Mouse (Mus musculus) kidney, postnatal 0 days (tissue): ENCODE results near the gene Osm. TPM values are rescaled to one million over a fixed set of nuclear protein-coding genes. Genes with fewer than 3 reads are reported as not detected.

ENCODE experiments used
- ATAC-seq: fragments of 200-750 bp; cut with Nextera tagmentation; replicated peaks from 2 replicates; pipeline ENCODE4 v1.8.0; 2017; ENCODE audit warnings: low read depth, moderate number of reproducible peaks, moderate TSS enrichment, moderate library complexity; ENCODE audit not compliant: low FRiP score
- DNase-seq: peaks from one replicate; pipeline ENCODE4 v3.0.0-alpha.2; 2016; ENCODE audit warnings: low spot score
- H3K27ac ChIP-seq: fragments of 300-500 bp; sonication (generic); 2 replicates; pipeline ENCODE4 v1.5.1; 2014; ENCODE audit warnings: mild to moderate bottlenecking
- H3K27me3 ChIP-seq: fragments of 300-500 bp; sonication (generic); 2 replicates; pipeline ENCODE4 v1.6.1; 2014; ENCODE audit warnings: low read length, mixed read lengths; ENCODE audit not compliant: insufficient read depth
- H3K36me3 ChIP-seq: fragments of 300-500 bp; sonication (generic); 2 replicates; pipeline ENCODE4 v1.6.1; 2014; ENCODE audit warnings: low read length, mixed read lengths; ENCODE audit not compliant: insufficient read depth
- H3K4me1 ChIP-seq: fragments of 300-500 bp; sonication (generic); replicated peaks from 2 replicates; pipeline ENCODE4 v1.6.1; 2014; ENCODE audit warnings: antibody characterized with exemption, low read length, mixed read lengths; ENCODE audit not compliant: insufficient read depth
- H3K4me2 ChIP-seq: fragments of 300-500 bp; sonication (generic); 2 replicates; pipeline ENCODE4 v1.6.1; 2014; ENCODE audit warnings: mild to moderate bottlenecking, low read length, moderate library complexity, mixed read lengths
- H3K4me3 ChIP-seq: fragments of 300-500 bp; sonication (generic); replicated peaks from 2 replicates; pipeline ENCODE4 v1.5.1; 2014; ENCODE audit warnings: low read depth, low read length
- H3K9ac ChIP-seq: fragments of 300-500 bp; sonication (generic); 2 replicates; pipeline ENCODE4 v1.6.1; 2014; ENCODE audit warnings: low read depth, low read length
- H3K9me3 ChIP-seq: fragments of 300-500 bp; sonication (generic); replicated peaks from 2 replicates; pipeline ENCODE4 v1.6.1; 2016; ENCODE audit warnings: low read length, inconsistent platforms, mixed read lengths
- CTCF ChIP-seq: IDR thresholded peaks from 2 replicates; pipeline ENCODE4 v1.5.1; 2016; ENCODE audit warnings: antibody characterized with exemption, low read depth, mild to moderate bottlenecking, moderate library complexity
- whole genome bisulfite sequencing: fragments of 180-500 bp; shearing (Covaris S2); extraction: QIAGEN DNeasy Blood & Tissue Kit; methylation state at CpG from one replicate; pipeline ENCODE4 v1.1.7; 2014; 5-methylcytosine and 5-hydroxymethylcytosine counted together
- polyA plus RNA-seq: library from polyadenylated mRNA; unstranded; fragments of >200 nt; fragmentation: Nextera tagmentation; extraction: Ambion mirVana; gene quantifications from 2 replicates; pipeline ENCODE4 v1.2.1, GENCODE M21; 2015

Gene Osm
- polyA plus RNA-seq, 1 experiment from 2014 or later = 0.11 TPM

DNA sequence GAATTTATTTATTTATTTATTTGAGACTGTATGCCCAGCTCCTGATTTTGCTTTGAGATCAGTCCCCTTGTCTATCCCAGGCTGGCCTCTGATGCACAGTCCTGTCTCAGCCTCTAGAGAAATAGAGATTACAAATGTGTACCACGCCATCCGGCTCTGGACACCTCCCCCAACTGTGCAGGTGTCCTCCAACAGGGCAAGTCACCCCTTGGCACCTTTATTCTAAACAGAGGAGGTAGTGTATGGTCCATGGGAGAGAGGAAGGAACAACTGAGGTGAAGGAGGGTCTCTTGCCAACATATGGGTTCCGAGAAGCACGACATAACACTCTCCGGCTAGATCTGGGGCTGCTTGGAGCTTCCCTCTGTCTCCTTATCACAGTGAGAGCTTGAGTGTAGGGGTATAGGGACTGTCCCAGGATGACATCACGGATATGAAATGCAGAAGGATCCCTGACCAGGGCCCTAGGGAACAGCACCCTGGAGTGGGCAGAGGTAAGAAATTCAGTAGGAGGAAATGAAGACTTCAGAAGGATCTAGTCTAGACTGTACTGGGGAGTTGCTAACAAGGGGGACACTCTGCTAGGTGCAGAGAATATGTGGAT, 1.1 kb upstream of the Osm start:
- H3K27me3 ChIP-seq = no peaks in the 10 kb centered on the region
- H3K4me1 ChIP-seq = no peaks in the 10 kb centered on the region
- no peaks in the 10 kb centered on the region for H3K36me3 ChIP-seq
- H3K27ac ChIP-seq = no peak overlapping the region
- no peak overlapping the region for H3K4me2 ChIP-seq
- no peak overlapping the region for H3K4me3 ChIP-seq
- no peak overlapping the region for H3K9ac ChIP-seq
- no peak for DNase-seq
- 92% methylated on average over 6 of the region's 6 CpGs for WGBS
- ATAC-seq = no peak
- no peak for TF ChIP-seq CTCF
- no peaks in the 10 kb centered on the region for H3K9me3 ChIP-seq

DNA sequence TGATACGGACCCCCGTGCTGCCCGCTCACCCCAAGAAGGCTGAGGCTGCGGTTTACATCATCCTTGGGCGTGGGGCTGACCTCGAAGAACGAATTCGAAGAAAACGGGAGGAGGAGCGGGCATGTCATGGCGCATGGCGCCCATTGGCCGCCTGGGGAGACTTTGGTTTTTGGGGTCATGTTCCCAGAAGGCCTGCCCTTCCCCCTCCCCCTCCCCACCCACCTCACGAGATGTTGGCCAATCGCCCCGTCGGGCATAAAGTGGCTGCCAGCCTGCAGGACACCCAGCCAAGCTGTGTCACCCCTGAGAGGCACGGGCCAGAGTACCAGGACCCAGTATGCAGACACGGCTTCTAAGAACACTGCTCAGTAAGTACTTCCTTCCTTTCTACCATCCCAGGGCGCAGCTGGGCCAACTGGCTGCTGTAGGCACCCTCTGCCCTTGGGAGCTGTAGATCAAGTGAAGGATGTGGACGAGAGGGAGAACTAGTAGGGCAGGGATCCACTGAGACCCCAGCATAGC, 387 bp downstream of the Osm start:
- no peaks in the 10 kb centered on the region for H3K36me3 ChIP-seq
- DNase-seq (no peak), ATAC-seq (no peak)
- no peaks in the 10 kb centered on the region for H3K27me3 ChIP-seq
- no peak for TF ChIP-seq CTCF
- WGBS = 89% methylated on average over 21 of the region's 21 CpGs
- H3K27ac ChIP-seq = no peak overlapping the region
- H3K4me1 ChIP-seq = no peaks in the 10 kb centered on the region
- H3K9ac ChIP-seq = no peak overlapping the region
- H3K4me2 ChIP-seq = no peak overlapping the region
- no peak overlapping the region for H3K4me3 ChIP-seq
- H3K9me3 ChIP-seq = no peaks in the 10 kb centered on the region

DNA sequence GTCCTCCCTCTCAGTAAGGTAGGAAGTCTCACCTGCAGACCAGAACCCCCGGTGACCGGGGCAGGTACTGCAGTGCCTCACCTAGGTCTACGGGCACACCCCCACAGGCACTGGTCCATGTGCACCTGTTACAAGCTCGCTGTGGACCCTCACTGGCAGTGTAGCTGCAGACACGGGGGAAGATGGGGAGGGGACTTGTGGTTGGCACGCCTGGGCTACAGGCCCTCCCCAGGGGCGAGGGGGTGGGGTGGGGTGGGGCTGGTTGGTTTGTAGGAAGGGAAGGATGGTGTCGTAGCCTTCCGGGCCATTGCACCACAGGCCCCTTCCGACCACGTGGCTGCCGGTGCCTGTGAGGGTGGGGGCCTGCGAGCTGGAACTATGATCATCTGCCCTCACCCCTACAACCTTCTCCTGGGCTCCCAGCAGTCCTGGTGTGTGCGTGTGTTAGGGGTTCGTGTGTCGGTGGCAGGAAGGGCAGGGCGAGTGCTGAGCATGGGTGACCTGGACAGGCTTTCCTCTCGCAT, 1.2 kb downstream of the Osm start:
- no peaks in the 10 kb centered on the region for H3K4me1 ChIP-seq
- H3K9ac ChIP-seq = no peak overlapping the region
- no peak overlapping the region for H3K27ac ChIP-seq
- H3K4me2 ChIP-seq = no peak overlapping the region
- no peaks in the 10 kb centered on the region for H3K27me3 ChIP-seq
- no peak for TF ChIP-seq CTCF
- WGBS = 76% methylated on average over 18 of the region's 18 CpGs
- DNase-seq (no peak), ATAC-seq (no peak)
- H3K36me3 ChIP-seq = no peaks in the 10 kb centered on the region
- no peak overlapping the region for H3K4me3 ChIP-seq
- no peaks in the 10 kb centered on the region for H3K9me3 ChIP-seq

DNA sequence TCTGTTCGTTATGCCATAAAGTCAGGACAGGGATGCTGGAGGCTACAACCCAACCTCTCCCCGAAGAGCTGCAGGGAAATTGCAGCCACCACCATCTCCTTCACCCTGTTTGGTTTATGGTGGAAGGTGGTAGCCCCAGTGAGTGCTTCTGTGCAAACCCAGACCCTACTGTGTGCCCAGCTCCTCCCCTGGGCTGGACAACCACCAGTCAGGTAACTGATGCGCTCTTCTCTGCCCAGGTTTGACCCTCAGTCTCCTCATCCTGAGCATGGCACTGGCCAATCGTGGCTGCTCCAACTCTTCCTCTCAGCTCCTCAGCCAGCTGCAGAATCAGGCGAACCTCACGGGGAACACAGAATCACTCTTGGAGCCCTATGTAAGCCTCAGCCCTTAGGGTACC, 1.9 kb downstream of the Osm start:
- 88% methylated on average over 6 of the region's 6 CpGs for WGBS
- Histone ChIP-seq H3K36me3 (no peaks in the 10 kb centered on the region), H3K9me3 (no peaks in the 10 kb centered on the region), H3K27me3 (no peaks in the 10 kb centered on the region), H3K27ac (no peak overlapping the region), H3K4me1 (no peaks in the 10 kb centered on the region), H3K4me3 (no peak overlapping the region), H3K9ac (no peak overlapping the region), H3K4me2 (no peak overlapping the region)
- ATAC-seq (no peak), DNase-seq (no peak)
- no peak for TF ChIP-seq CTCF

DNA sequence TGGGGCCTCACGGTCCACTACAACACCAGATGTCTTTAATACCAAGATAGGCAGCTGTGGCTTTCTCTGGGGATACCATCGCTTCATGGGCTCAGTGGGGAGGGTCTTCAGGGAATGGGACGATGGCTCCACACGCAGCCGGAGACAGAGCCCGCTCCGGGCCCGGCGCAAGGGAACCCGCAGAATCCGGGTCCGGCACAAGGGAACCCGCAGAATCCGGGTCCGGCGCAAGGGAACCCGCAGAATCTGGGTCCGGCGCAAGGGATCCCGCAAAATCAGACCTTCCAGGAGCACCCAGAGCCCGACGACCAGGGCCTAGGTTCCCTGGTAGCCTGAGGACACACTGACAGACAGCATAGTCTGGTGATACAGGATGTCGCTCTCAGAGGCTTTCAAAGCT, 3.5 kb downstream of the Osm start:
- DNase-seq (no peak), ATAC-seq (no peak)
- no peak for TF ChIP-seq CTCF
- H3K4me1 ChIP-seq = no peaks in the 10 kb centered on the region
- no peaks in the 10 kb centered on the region for H3K36me3 ChIP-seq
- 93% methylated on average over 23 of the region's 23 CpGs for WGBS
- no peak overlapping the region for H3K9ac ChIP-seq
- H3K27ac ChIP-seq = no peak overlapping the region
- no peak overlapping the region for H3K4me3 ChIP-seq
- no peaks in the 10 kb centered on the region for H3K9me3 ChIP-seq
- H3K4me2 ChIP-seq = no peak overlapping the region
- H3K27me3 ChIP-seq = no peaks in the 10 kb centered on the region

DNA sequence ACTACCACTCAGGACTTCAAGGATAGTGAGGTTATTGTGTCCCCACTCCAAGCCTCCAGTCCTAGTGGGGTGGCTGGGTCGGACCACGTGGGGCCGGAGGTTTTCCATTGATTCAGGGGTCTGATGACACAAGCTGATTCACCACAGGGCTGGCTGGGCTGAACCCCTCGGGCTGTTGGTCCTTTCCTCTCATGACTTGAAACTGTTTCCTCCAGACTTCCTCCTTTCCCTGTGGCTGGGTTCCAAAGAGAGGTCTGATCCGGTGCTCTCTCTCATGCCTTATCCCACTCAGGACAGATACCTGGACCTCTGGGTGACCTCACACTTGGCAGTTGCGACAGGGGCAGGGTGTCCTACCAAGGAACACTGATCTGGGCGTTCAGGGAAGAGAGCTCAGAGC, 3.9 kb downstream of the Osm start:
- TF ChIP-seq CTCF = no peak
- 66% methylated on average over 7 of the region's 7 CpGs for WGBS

DNA sequence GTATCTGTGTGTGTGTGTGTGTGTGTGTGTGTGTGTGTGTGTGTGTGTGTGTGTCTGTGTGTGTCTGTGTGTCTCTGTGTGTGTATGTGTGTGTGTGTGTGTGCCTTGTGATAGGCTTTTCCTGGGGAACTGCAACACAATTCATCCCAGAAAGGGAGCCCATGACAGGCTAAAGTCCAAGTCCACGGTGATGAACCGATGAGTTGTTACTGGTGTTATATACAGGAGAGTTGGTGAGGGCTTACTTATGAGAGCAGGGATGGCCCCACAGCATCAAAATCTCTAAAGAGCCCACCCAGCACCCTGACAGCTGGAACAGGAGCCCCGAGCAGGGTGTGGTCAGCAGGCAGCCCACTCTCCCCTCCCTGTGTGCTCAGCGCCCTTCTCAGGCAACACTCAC, 5.0 kb downstream of the Osm start:
- H3K4me2 ChIP-seq = no peak overlapping the region
- DNase-seq = no peak
- no peak for ATAC-seq
- no peak for TF ChIP-seq CTCF
- H3K9me3 ChIP-seq = no peaks in the 10 kb centered on the region
- H3K27ac ChIP-seq = no peak overlapping the region
- no peaks in the 10 kb centered on the region for H3K36me3 ChIP-seq
- no peaks in the 10 kb centered on the region for H3K4me1 ChIP-seq
- 79% methylated on average over 4 of the region's 4 CpGs for WGBS
- H3K9ac ChIP-seq = no peak overlapping the region
- no peaks in the 10 kb centered on the region for H3K27me3 ChIP-seq
- H3K4me3 ChIP-seq = no peak overlapping the region

More for the DNA sequence above, 3.9 kb downstream of the Osm start:
- no peaks in the 10 kb centered on the region for H3K4me1 ChIP-seq
- ATAC-seq (no peak), DNase-seq (no peak)
- H3K4me3 ChIP-seq = no peak overlapping the region
- no peak overlapping the region for H3K4me2 ChIP-seq
- H3K27ac ChIP-seq = no peak overlapping the region
- H3K9ac ChIP-seq = no peak overlapping the region
- no peaks in the 10 kb centered on the region for H3K9me3 ChIP-seq
- no peaks in the 10 kb centered on the region for H3K36me3 ChIP-seq
- H3K27me3 ChIP-seq = no peaks in the 10 kb centered on the region
